Mouse (Mus musculus) cerebellum, postnatal 36 days (tissue): ENCODE results near the gene Fam171b.

Experiments
- DNase-seq, 2 experiments: peaks; one replicate each; pipeline ENCODE4 v3.0.0; 2021 to 2022; ENCODE audit warnings: mixed read lengths in 2 of 2

Gene Fam171b

GRCm38 (mm10) chr2:83812483-83813272, at the start of gene Fam171b:
Gene Fam171b, plus strand, starts transcription at chr2:83812636.
- peak; percentile 92 to 96 for DNase-seq

GRCm38 (mm10) chr2:83766058-83766457, 46.4 kb upstream of the Fam171b start:
- no peak for DNase-seq

GRCm38 (mm10) chr2:83766878-83767277, 45.6 kb upstream of the Fam171b start:
- no peak for DNase-seq

GRCm38 (mm10) chr2:83768311-83769047, 44.0 kb upstream of the Fam171b start:
- no peak for DNase-seq

GRCm38 (mm10) chr2:83771155-83771812, 41.2 kb upstream of the Fam171b start:
- peak; percentile 46 to 60 for DNase-seq

- no peak for DNase-seq
Observed at GRCm38 (mm10) chr2:83791330-83792073, 20.9 kb upstream of the Fam171b start.

- no peak for DNase-seq
Observed at GRCm38 (mm10) chr2:83792102-83792501, 20.3 kb upstream of the Fam171b start.

- DNase-seq, result no peak
Observed at GRCm38 (mm10) chr2:83795766-83796165, 16.7 kb upstream of the Fam171b start.

- DNase-seq, result no peak
Observed at GRCm38 (mm10) chr2:83797902-83798497, 14.4 kb upstream of the Fam171b start.

GRCm38 (mm10) chr2:83813273-83813892, 947 bp downstream of the Fam171b start:
- peak; percentile 11 to 46 for DNase-seq

- DNase-seq, result peak; percentile 33 to 48
Observed at GRCm38 (mm10) chr2:83814009-83814408, 1.6 kb downstream of the Fam171b start.

GRCm38 (mm10) chr2:83816147-83816546, 3.7 kb downstream of the Fam171b start:
- no peak for DNase-seq

- peak; percentile 25 to 28 for DNase-seq
Observed at GRCm38 (mm10) chr2:83825161-83825560, 12.7 kb downstream of the Fam171b start.

GRCm38 (mm10) chr2:83828895-83829539, 16.6 kb downstream of the Fam171b start:
- no peak for DNase-seq

- no peak for DNase-seq
Observed at GRCm38 (mm10) chr2:83832903-83833302, 20.5 kb downstream of the Fam171b start.

- DNase-seq, result no peak
Observed at GRCm38 (mm10) chr2:83835313-83836070, 23.1 kb downstream of the Fam171b start.

- no peak for DNase-seq
Observed at GRCm38 (mm10) chr2:83848495-83848894, 36.1 kb downstream of the Fam171b start.

GRCm38 (mm10) chr2:83853423-83853822, 41.0 kb downstream of the Fam171b start:
- DNase-seq, result no peak

- no peak for DNase-seq
Observed at GRCm38 (mm10) chr2:83856236-83856635, 43.8 kb downstream of the Fam171b start.

- DNase-seq, result no peak
Observed at GRCm38 (mm10) chr2:83883850-83884420, 71.5 kb downstream of the Fam171b start.
